Mouse (Mus musculus) mature B cell (primary cell): ENCODE measurements around the gene Pip4k2b.
"Not testable (repeated sequence)": the region's sequence is repeated elsewhere in the genome, so short reads cannot be mapped to it uniquely, and the experiment has no call there.

ENCODE experiments used
- in situ Hi-C: fragments of 300-500 bp; cut with MboI; formaldehyde crosslinking; loops from 2 replicates; pipeline ENCODE4 v1.14.3; 2019

Gene Pip4k2b

GRCm38 (mm10) chr11:97714784-97715760 lies 29.4 kb downstream of the Pip4k2b start:
- in situ Hi-C loops: no loop called here

- in situ Hi-C loops: no loop called here
Observed at GRCm38 (mm10) chr11:97714356-97714755, 30.1 kb downstream of the Pip4k2b start.

GRCm38 (mm10) chr11:97713896-97714295 lies 30.6 kb downstream of the Pip4k2b start:
- in situ Hi-C loops: no loop called here

GRCm38 (mm10) chr11:97712286-97712685 lies 32.2 kb downstream of the Pip4k2b start:
- in situ Hi-C loops: no loop called here

GRCm38 (mm10) chr11:97711200-97711900 lies 33.2 kb downstream of the Pip4k2b start:
- in situ Hi-C loops: no loop called here

GRCm38 (mm10) chr11:97710067-97710466 lies 34.4 kb downstream of the Pip4k2b start:
- in situ Hi-C loops: not testable (repeated sequence)

GRCm38 (mm10) chr11:97703039-97703826 lies 41.3 kb downstream of the Pip4k2b start, which contains the start of gene Psmb3:
TSS of gene Psmb3 (plus strand) at chr11:97703399.
- in situ Hi-C loops: no loop called here

- in situ Hi-C loops: no loop called here
Observed at GRCm38 (mm10) chr11:97702393-97702745, 42.1 kb downstream of the Pip4k2b start.

- in situ Hi-C loops: no loop called here
Observed at GRCm38 (mm10) chr11:97701581-97702392, 42.7 kb downstream of the Pip4k2b start.

- in situ Hi-C loops: no loop called here
Observed at GRCm38 (mm10) chr11:97700746-97701580, 43.5 kb downstream of the Pip4k2b start.

GRCm38 (mm10) chr11:97700003-97700745 lies 44.3 kb downstream of the Pip4k2b start, which contains the start of gene Pcgf2:
TSS of gene Pcgf2 (minus strand) at chr11:97700497.
- in situ Hi-C loops: no loop called here

GRCm38 (mm10) chr11:97699626-97700002 lies 44.9 kb downstream of the Pip4k2b start:
- in situ Hi-C loops: no loop called here

- in situ Hi-C loops: no loop called here
Observed at GRCm38 (mm10) chr11:97698741-97699611, 45.5 kb downstream of the Pip4k2b start.

- in situ Hi-C loops: no loop called here
Observed at GRCm38 (mm10) chr11:97697891-97698529, 46.5 kb downstream of the Pip4k2b start.

GRCm38 (mm10) chr11:97697199-97697890 lies 47.2 kb downstream of the Pip4k2b start:
- in situ Hi-C loops: no loop called here

GRCm38 (mm10) chr11:97696669-97697068 lies 47.8 kb downstream of the Pip4k2b start:
- in situ Hi-C loops: no loop called here

GRCm38 (mm10) chr11:97695712-97696401 lies 48.6 kb downstream of the Pip4k2b start:
- in situ Hi-C loops: no loop called here
